Mouse (Mus musculus) left cerebral cortex, adult 2 months (tissue): Measurements from ENCODE around the gene Plekhd1. TPM values are rescaled to one million over a fixed set of nuclear protein-coding genes. Genes with fewer than 3 reads are reported as not detected.

ENCODE experiments used
- DNase-seq, 2 experiments: peaks; one replicate each; pipeline ENCODE4 v3.0.0; 2021 to 2022; ENCODE audit warnings: low spot score in 2 of 2, mixed read lengths in 1 of 2; ENCODE audit errors: extremely low spot score in 1 of 2
- H3K27ac ChIP-seq: fragments of 200-600 bp; 2 replicates; pipeline ENCODE4 v1.8.1; 2022
- H3K4me3 ChIP-seq: fragments of 200-600 bp; 2 replicates; pipeline ENCODE4 v1.8.1; 2022
- CTCF ChIP-seq: fragments of 200-600 bp; IDR thresholded peaks from 2 replicates; pipeline ENCODE4 v1.8.1; 2022; ENCODE audit warnings: antibody characterized with exemption, mild to moderate bottlenecking, moderate library complexity
- intact Hi-C: fragments of 180-260 bp; cut with DNase I; formaldehyde crosslinking; loops from one replicate; pipeline ENCODE4 v1.15.1; 2025
- total RNA-seq, 2 experiments: library from RNA; stranded (reverse); gene quantifications; 2 replicates each; pipeline ENCODE4 v1.2.3; 2021

The Plekhd1 gene
- total RNA-seq, 2 experiments from 2014 or later = 2.2 to 2.8 TPM

DNA sequence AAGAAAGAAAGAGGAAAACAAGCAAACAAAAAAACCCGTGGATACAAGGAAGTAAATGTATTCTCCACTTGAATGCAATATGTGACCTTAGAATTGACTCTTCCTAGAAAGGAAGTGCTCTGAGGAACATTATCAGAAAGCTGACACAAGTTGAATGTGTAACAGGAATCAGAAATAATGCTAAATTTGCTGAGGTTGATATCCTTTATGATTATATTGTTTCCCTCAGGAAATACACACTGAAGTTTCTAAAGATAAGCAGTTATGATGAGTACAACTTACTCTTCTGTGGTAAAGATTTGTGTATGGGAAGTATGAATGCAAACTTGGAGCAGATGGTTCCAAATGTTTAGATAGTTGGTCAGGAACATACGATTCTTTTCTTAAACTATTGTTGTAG lies 24.0 kb upstream of the Plekhd1 start:
- intact Hi-C loops = no loop called here
- DNase-seq = no peak
- Histone ChIP-seq H3K4me3 (no peak overlapping the region), H3K27ac (no peak overlapping the region)
- no peak for TF ChIP-seq CTCF

- intact Hi-C loops = loop anchor here (5.0 kb wide), 2 partner anchors 176 to 516 kb away; no protein-coding TSS in a partner anchor
- peak; percentile 44 to 57 for DNase-seq
Measured at GRCm38 (mm10) chr12:80673170-80673569, 19.2 kb upstream of the Plekhd1 start.

DNA sequence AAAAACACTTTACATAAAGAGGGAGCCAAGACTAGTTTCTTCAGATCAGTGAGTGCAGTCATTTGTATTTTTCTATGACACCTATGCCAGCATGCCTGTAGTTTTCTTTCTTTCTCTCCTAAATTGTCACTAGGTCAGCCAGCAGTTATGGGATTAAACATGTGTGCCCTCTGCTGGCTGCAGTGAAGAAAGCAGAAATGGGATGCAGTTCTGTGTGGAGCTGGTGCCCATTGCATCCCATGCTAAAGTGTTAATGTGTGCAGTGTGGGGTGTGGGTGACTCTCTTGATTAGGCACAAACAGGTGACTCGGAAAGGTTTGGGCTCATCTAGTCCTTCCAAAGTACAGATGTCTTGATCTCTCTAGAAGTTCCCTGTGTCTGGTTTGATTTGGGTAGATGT lies 11.1 kb upstream of the Plekhd1 start:
- Histone ChIP-seq H3K4me3 (no peak overlapping the region), H3K27ac (no peak overlapping the region)
- peak; percentile 75 for TF ChIP-seq CTCF
- peak; percentile 29 to 34 for DNase-seq
- intact Hi-C loops = loop anchor here (1.0 kb wide), 1 partner anchor 43 kb away; no protein-coding TSS in a partner anchor

More at GRCm38 (mm10) chr12:80673170-80673569, 19.2 kb upstream of the Plekhd1 start:
- TF ChIP-seq CTCF = peak; percentile 95
- no peak overlapping the region for H3K4me3 ChIP-seq
- H3K27ac ChIP-seq = no peak overlapping the region

DNA sequence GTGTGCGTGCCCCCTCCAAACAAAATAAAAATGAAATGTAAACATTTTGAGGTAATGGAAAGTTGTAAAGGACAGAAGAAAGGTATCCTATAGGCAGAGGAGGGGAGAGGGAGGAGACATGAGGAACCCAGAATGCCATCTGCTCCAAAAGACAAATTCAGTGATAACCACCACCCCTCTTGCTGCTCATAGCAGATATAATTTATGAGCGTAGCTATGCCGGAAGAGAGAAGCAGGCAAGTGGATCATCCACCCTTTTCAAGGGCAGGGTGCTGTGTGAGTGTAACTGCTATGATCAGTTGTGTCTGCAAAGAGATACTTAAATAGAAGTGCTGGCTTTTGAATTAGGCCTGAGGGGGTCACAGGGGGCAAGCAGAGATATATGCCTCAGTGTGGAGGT lies 8.8 kb upstream of the Plekhd1 start:
- Histone ChIP-seq H3K27ac (no peak overlapping the region), H3K4me3 (no peak overlapping the region)
- TF ChIP-seq CTCF = no peak
- DNase-seq = no peak
- intact Hi-C loops = no loop called here

DNA sequence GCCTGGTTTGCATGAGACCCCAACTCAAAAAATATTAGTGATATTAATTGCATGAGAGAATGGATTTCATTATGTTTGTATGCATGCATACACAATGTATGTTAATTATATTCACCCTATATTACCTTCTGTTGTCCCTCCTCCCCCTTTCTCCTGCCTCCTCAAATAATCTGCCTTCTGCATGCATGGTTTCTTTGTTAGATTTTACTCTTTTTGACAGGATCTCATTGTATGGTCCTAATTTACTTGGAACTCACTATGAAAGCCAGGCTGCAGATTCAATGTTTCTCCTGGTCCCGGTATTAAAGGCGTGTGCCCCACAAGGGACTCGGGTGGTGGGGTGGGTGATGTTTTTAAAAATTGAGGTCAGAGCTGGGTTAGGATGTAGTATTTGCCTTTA lies 8.1 kb upstream of the Plekhd1 start:
- no peak for DNase-seq
- TF ChIP-seq CTCF = no peak
- no peak overlapping the region for H3K27ac ChIP-seq
- intact Hi-C loops = no loop called here
- H3K4me3 ChIP-seq = no peak overlapping the region

DNA sequence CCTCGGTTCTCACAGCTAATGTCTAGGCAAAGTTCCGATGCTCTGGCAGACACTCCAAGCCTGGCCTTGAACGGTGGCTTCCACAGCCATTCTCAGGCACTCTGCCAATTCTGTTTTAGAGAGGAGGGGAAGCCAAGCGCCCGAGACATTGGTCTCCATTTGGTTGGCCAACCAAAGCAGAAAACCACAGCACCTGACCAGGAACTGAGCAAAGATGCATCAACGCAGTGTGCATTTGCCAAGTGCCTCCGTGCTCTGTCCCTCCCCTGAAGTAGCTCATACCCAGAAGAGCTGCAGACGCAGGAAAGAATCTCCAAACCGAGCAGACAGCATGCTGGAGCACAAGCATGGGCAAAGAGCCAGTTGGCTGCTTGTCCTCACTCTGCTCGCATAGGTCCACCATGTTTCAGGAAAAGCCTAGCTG lies 4.6 kb upstream of the Plekhd1 start:
- no peak for DNase-seq
- H3K4me3 ChIP-seq = no peak overlapping the region
- TF ChIP-seq CTCF = no peak
- no peak overlapping the region for H3K27ac ChIP-seq
- intact Hi-C loops = no loop called here

GRCm38 (mm10) chr12:80689696-80690095 lies 2.7 kb upstream of the Plekhd1 start:
- Histone ChIP-seq H3K4me3 (no peak overlapping the region), H3K27ac (no peak overlapping the region)
- no peak for TF ChIP-seq CTCF
- intact Hi-C loops = no loop called here
- no peak for DNase-seq

GRCm38 (mm10) chr12:80691671-80692091 lies 710 bp upstream of the Plekhd1 start:
- intact Hi-C loops = no loop called here
- DNase-seq = no peak
- Histone ChIP-seq H3K4me3 (no peak overlapping the region), H3K27ac (no peak overlapping the region)
- no peak for TF ChIP-seq CTCF

DNA sequence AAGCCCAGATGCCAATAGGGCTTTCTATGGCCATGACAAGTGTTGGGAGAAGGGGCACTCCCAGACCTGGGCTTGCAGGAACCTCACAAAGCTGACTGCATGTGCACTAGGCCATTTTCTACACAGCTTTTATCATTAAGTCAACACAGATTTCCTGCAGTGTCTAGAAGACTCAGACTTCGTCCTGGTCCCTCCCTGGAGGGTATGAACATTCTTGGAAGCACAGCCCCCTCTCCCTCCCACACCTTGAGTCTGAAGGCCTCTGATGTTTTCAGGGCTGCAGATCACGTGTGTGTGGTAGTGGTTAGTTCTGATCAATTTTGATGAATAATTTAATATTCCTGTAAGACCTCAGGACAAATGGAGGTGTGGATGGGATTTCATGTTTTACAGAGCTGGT lies 1.3 kb downstream of the Plekhd1 start:
- Histone ChIP-seq H3K4me3 (no peak overlapping the region), H3K27ac (no peak overlapping the region)
- intact Hi-C loops = no loop called here
- no peak for DNase-seq
- no peak for TF ChIP-seq CTCF

DNA sequence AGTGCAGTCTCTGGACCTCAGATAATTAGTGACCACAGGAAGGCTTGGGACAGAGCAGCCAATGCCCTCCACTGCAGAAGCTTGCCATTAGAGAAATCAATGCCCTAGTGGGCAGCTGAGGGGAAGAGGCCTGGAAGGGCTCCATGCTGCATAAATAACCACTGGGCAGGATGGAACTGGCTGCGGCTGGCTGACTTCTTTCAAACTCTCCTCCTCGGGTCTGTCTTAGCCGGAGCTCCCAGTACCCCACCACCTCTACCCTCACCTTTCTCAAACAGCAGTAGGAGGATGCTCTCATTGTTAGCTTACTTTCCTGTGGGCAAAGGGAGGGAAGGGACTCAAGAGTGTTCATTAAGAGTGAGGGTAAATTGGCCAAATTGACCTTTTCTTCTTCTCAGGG lies 2.6 kb downstream of the Plekhd1 start:
- TF ChIP-seq CTCF = no peak; the same call in none of the 2 replicates
- no peak overlapping the region for H3K4me3 ChIP-seq
- intact Hi-C loops = no loop called here
- no peak for DNase-seq
- H3K27ac ChIP-seq = no peak overlapping the region

DNA sequence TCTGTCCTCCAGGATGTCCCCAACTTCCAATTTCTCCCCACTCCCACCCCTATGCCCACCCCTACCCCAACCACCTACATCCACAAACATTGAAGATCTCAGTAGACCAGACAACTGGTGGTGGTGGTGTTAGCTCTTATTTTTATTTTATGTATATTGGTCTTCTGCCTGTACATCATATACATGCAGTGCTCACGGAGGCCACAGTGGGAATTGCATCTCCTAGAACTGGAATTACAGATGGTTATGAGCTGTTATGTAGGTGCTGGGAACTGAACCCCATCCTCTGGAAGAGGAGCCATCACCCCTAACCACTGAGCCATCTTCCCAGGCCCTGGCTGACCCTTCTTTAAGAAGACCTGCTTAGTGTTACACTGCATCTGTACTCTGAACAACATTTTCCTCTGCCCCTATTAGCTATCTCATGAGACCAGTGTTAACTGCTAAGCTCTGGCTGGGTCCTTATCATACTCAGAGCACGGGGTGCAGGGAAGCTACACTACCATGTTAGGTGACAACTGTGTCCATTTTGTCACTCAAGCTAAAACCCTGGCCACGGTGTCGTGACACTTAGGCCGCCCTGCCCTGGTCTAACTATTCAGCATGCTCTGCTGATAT lies 6.2 kb downstream of the Plekhd1 start:
- intact Hi-C loops = no loop called here
- DNase-seq = no peak
- Histone ChIP-seq H3K4me3 (no peak overlapping the region), H3K27ac (no peak overlapping the region)
- peak; percentile 7 for TF ChIP-seq CTCF

GRCm38 (mm10) chr12:80699144-80699531 lies 6.7 kb downstream of the Plekhd1 start:
- DNase-seq = no peak

DNA sequence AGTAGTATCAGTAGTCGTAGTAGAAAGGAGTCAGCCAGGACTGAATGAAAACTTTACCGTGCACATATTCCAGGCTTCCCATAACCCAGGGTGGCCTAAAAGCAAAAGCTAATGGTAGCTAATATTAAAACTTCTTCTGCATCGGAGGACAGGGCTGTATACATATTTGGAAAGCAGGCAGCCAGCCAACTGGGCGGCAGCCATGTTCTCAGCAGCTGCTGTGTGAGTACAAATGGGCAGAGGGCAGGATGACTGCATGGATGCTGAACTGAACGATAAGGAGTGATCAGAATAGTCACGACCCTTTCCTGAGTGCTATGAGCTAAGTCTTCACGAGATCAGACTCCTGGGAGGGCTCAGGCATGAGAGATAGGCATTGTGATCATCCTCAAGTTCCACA lies 8.9 kb downstream of the Plekhd1 start:
- H3K27ac ChIP-seq = no peak overlapping the region
- H3K4me3 ChIP-seq = no peak overlapping the region
- DNase-seq = no peak
- intact Hi-C loops = no loop called here
- TF ChIP-seq CTCF = no peak

More at GRCm38 (mm10) chr12:80699144-80699531, 6.7 kb downstream of the Plekhd1 start:
- H3K4me3 ChIP-seq = no peak overlapping the region
- H3K27ac ChIP-seq = no peak overlapping the region
- intact Hi-C loops = no loop called here
- TF ChIP-seq CTCF = no peak
